Mouse (Mus musculus) C2C12 (cell line): ENCODE measurements around the gene Gm21954.

Experiments
- CEBPB ChIP-seq: IDR thresholded peaks from one replicate; pipeline ENCODE4 v1.6.1; 2011; ENCODE audit warnings: low read depth, mild to moderate bottlenecking, control low read depth, moderate library complexity
- CTCF ChIP-seq: IDR thresholded peaks from one replicate; pipeline ENCODE4 v1.5.1; 2011; ENCODE audit not compliant: control insufficient read depth, insufficient read depth, insufficient read length
- FOSL1 ChIP-seq: IDR thresholded peaks from one replicate; pipeline ENCODE4 v1.8.0; 2011; ENCODE audit warnings: mild to moderate bottlenecking, low read length; ENCODE audit not compliant: poor library complexity, insufficient read depth, severe bottlenecking
- MAX ChIP-seq: IDR thresholded peaks from one replicate; pipeline ENCODE4 v1.6.1; 2011; ENCODE audit warnings: mild to moderate bottlenecking, control low read depth
- MYOD1 ChIP-seq: IDR thresholded peaks from one replicate; pipeline ENCODE4 v1.6.1; 2011; ENCODE audit warnings: low read depth; ENCODE audit not compliant: control insufficient read depth, insufficient read length
- MYOG ChIP-seq: IDR thresholded peaks from one replicate; pipeline ENCODE4 v1.6.1; 2011; ENCODE audit not compliant: control insufficient read depth, insufficient read length; ENCODE audit errors: extremely low read depth
- USF1 ChIP-seq: IDR thresholded peaks from one replicate; pipeline ENCODE4 v1.6.1; 2011; ENCODE audit warnings: low read depth, mild to moderate bottlenecking, control low read depth, moderate library complexity

DNA sequence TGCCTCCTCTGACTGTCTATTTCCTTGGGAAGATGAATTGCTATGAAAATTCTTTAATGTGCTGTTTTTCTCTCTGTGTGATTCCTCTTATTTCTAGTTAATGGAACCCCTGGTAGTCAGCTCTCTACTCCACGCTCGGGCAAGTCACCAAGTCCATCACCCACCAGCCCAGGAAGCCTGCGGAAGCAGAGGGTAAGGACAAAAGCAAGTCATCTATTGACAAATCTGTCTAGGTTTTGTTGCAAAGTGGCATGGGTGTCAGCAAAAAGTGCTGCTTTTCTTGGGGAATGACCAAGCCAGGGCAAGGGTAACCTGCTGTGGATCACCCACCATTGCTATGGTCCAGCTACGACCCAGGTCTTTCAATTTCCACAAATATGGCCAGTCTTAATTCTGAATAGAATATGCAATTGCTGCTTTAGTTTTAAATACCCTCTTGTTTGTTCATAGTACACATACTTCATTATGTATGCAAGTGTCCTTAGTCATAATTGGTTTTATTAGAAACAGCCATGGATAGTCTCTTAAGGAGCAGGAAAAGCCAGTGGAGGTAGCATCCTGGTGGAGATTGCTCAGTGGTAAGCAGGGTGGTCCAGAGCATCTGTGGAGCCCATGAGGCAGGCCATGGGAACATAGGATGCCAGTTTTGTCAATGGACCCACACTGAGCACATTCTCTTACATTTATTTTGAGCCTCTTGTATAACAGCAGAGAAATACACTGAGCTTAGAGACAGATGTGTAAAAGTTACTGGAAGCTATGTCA lies 8.9 kb downstream of the Gm21954 start:
- TF ChIP-seq USF1 (no peak), CTCF (no peak), FOSL1 (no peak), MYOG (no peak), MAX (no peak), CEBPB (no peak), MYOD1 (no peak)
